Mouse (Mus musculus) spleen, adult 12 weeks (tissue): Measurements from ENCODE around the gene App.

Source experiments
- DNase-seq: peaks from one replicate; pipeline ENCODE4 v3.0.0; 2022; ENCODE audit warnings: low spot score

App gene

GRCm38 (mm10) chr16:85075330-85075729 is 98.2 kb downstream of the App start:
- no peak for DNase-seq

- no peak for DNase-seq
These were observed 98.7 kb downstream of the App start for GRCm38 (mm10) chr16:85074889-85075288.

- no peak for DNase-seq
These were observed 100.9 kb downstream of the App start for GRCm38 (mm10) chr16:85072624-85073023.

GRCm38 (mm10) chr16:85071791-85072190 is 101.8 kb downstream of the App start:
- DNase-seq: no peak

- no peak for DNase-seq
These were observed 102.3 kb downstream of the App start for GRCm38 (mm10) chr16:85071248-85071647.

- no peak for DNase-seq
These were observed 106.2 kb downstream of the App start for GRCm38 (mm10) chr16:85067254-85067893.

- no peak for DNase-seq
These were observed 107.3 kb downstream of the App start for GRCm38 (mm10) chr16:85066227-85066626.

- no peak for DNase-seq
These were observed 108.8 kb downstream of the App start for GRCm38 (mm10) chr16:85064800-85065199.

GRCm38 (mm10) chr16:85062732-85063131 is 110.8 kb downstream of the App start:
- DNase-seq: no peak

GRCm38 (mm10) chr16:85061725-85062124 is 111.8 kb downstream of the App start:
- no peak for DNase-seq

- no peak for DNase-seq
These were observed 115.4 kb downstream of the App start for GRCm38 (mm10) chr16:85058138-85058537.

- no peak for DNase-seq
These were observed 117.4 kb downstream of the App start for GRCm38 (mm10) chr16:85056212-85056611.

- DNase-seq: no peak
These were observed 119.6 kb downstream of the App start for GRCm38 (mm10) chr16:85053996-85054395.

- DNase-seq: no peak
These were observed 126.3 kb downstream of the App start for GRCm38 (mm10) chr16:85047310-85047709.

GRCm38 (mm10) chr16:85041153-85041959 is 132.2 kb downstream of the App start:
- no peak for DNase-seq

- no peak for DNase-seq
These were observed 134.8 kb downstream of the App start for GRCm38 (mm10) chr16:85038731-85039130.

- no peak for DNase-seq
These were observed 135.5 kb downstream of the App start for GRCm38 (mm10) chr16:85037969-85038644.

- DNase-seq: no peak
These were observed 137.8 kb downstream of the App start for GRCm38 (mm10) chr16:85035815-85036214.

- no peak for DNase-seq
These were observed 139.8 kb downstream of the App start for GRCm38 (mm10) chr16:85033747-85034146.

GRCm38 (mm10) chr16:85030810-85031209 is 142.8 kb downstream of the App start:
- DNase-seq: no peak

GRCm38 (mm10) chr16:85028396-85028795 is 145.2 kb downstream of the App start:
- DNase-seq: no peak

GRCm38 (mm10) chr16:85024706-85025105 is 148.9 kb downstream of the App start:
- DNase-seq: no peak

GRCm38 (mm10) chr16:85023106-85023505 is 150.5 kb downstream of the App start:
- DNase-seq: no peak
